Mouse (Mus musculus) G1E (cell line): Measurements from ENCODE around the gene Acox3.

Source experiments
- CTCF ChIP-seq: IDR thresholded peaks from 2 replicates; pipeline ENCODE4 v1.5.1; 2012; ENCODE audit warnings: low read depth, low read length, inconsistent platforms, mixed read lengths
- GATA1 ChIP-seq: IDR thresholded peaks from 2 replicates; pipeline ENCODE4 v1.6.1; 2012; ENCODE audit warnings: borderline replicate concordance, low read length, inconsistent platforms, mixed read lengths
- POLR2AphosphoS5 ChIP-seq: IDR thresholded peaks from 2 replicates; pipeline ENCODE4 v1.6.1; 2012; ENCODE audit warnings: low read depth, low read length, inconsistent platforms; ENCODE audit not compliant: insufficient replicate concordance

DNA sequence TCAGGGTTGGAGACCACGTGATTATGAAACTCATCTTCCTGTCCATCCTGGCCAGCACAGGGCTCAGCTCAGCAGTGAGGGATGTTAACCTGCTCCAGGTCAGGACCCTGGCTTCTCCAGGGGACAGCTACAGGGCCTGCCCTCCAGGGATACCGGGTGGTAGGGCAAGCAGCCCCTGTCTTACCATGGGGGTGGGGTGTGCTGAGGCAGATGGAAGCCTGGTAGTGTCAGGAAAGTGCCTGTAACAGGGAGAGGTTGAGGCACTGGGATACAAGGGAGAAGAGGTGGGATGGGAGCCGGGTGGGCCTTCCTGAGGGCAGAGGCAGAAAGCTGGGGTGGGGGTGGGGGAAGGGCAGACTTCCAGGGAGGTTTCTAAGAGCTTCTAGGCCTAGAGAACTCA is 69.5 kb downstream of the Acox3 start:
- TF ChIP-seq CTCF (no peak), GATA1 (no peak), POLR2AphosphoS5 (no peak)
